Mouse (Mus musculus): Measurements from ENCODE around the gene Vmn1r192. TPM values are rescaled to one million over a fixed set of nuclear protein-coding genes. Genes with fewer than 3 reads are reported as not detected.
"Not testable (repeated sequence)": the region's sequence is repeated elsewhere in the genome, so short reads cannot be mapped to it uniquely, and the experiment has no call there.

Gene Vmn1r192
- not detected in 2 replicates for polyA plus RNA-seq (2015; fragmentation: Nextera tagmentation; extraction: Ambion mirVana)

GRCm38 (mm10) chr13:22191041-22191440, at the start of gene Vmn1r192:
Gene Vmn1r192, minus strand, starts transcription at chr13:22191141.
- no peak within 1 kb of the TSS for H3K9ac ChIP-seq
- ATAC-seq (ENCODE audit: insufficient number of reproducible peaks, low FRiP score, low TSS enrichment, low read depth), result no peak
- no peak within 1 kb of the TSS for H3K4me3 ChIP-seq
- no peaks in the 10 kb centered on the region for H3K27me3 ChIP-seq
- no peaks in the 10 kb centered on the region for H3K36me3 ChIP-seq
- H3K4me2 ChIP-seq, result no peak within 1 kb of the TSS
- H3K9me3 ChIP-seq, result no peaks in the 10 kb centered on the region
- H3K4me1 ChIP-seq, result no peaks in the 10 kb centered on the region
- no peak within 1 kb of the TSS for H3K27ac ChIP-seq

DNA sequence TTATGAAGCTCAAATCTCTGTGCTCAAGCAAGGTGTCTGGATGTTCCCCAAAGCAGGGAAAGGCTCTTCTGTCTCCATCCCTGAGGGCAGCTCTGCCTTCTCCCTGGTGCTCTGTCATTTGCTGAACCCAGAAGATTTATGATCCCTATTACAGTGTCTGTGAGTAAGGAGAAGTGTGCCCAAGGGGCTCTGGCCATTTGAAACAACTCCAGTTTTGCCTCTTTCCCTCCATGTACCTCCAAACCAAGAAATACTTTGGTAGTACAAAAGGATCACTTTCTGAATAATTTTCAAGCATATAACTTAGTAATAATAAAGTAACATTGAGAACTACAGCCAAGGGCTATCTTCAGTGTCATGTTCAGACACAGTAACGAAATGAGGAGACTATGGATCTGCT, 32.1 kb upstream of the Vmn1r192 start, which contains the start of gene Vmn1r193:
Gene Vmn1r193, minus strand, starts transcription at position 101 of the 400 bp plus-strand sequence.
- H3K4me3 ChIP-seq; H3K4me1 ChIP-seq; H3K9ac ChIP-seq; H3K27ac ChIP-seq; ATAC-seq (ENCODE audit: insufficient number of reproducible peaks, low FRiP score, low TSS enrichment, low read depth); H3K36me3 ChIP-seq; H3K27me3 ChIP-seq; H3K9me3 ChIP-seq; H3K4me2 ChIP-seq: not testable (repeated sequence)
- WGBS, result 53% methylated on average over 1 of the region's 1 CpGs

DNA sequence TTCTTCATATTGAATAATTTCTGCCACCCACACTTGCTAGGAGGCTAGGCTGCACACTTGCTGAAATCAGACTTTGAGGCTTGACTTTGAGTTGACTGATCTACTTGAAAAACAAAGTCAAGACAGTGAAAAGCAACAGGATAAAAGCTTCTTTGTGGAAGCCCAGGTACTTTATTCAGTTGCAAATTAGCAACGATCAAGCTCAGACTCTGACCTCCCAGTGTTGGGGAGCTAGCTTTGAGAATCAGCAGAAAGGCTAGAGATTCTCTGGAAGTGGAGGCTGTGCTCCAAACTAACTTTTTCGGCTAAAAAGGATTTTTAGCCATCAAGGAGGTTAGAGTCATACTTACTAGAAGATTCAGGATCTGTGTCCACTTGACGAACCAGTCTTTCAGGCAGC, 1.8 kb upstream of the Vmn1r192 start:
- H3K9ac ChIP-seq; H3K4me3 ChIP-seq; H3K27ac ChIP-seq; H3K4me1 ChIP-seq; H3K27me3 ChIP-seq; H3K4me2 ChIP-seq; H3K36me3 ChIP-seq; ATAC-seq (ENCODE audit: insufficient number of reproducible peaks, low FRiP score, low TSS enrichment, low read depth); H3K9me3 ChIP-seq: not testable (repeated sequence)
- WGBS, result 80% methylated on average over 3 of the region's 3 CpGs

GRCm38 (mm10) chr13:22190385-22190784, 556 bp downstream of the Vmn1r192 start:
- no peaks in the 10 kb centered on the region for H3K9me3 ChIP-seq
- no peaks in the 10 kb centered on the region for H3K4me1 ChIP-seq
- no peaks in the 10 kb centered on the region for H3K27me3 ChIP-seq
- H3K9ac ChIP-seq, result no peak overlapping the region
- H3K4me2 ChIP-seq, result no peak overlapping the region
- no peak overlapping the region for H3K4me3 ChIP-seq
- WGBS, result 68% methylated on average over 2 of the region's 2 CpGs
- no peaks in the 10 kb centered on the region for H3K36me3 ChIP-seq
- no peak for ATAC-seq (ENCODE audit: insufficient number of reproducible peaks, low FRiP score, low TSS enrichment, low read depth)
- H3K27ac ChIP-seq, result no peak overlapping the region

GRCm38 (mm10) chr13:22189313-22189712, 1.6 kb downstream of the Vmn1r192 start:
- WGBS, result 88% methylated on average over 2 of the region's 2 CpGs
- Histone ChIP-seq H3K36me3 (no peaks in the 10 kb centered on the region), H3K4me3 (no peak overlapping the region), H3K27me3 (no peaks in the 10 kb centered on the region), H3K9ac (no peak overlapping the region), H3K27ac (no peak overlapping the region), H3K4me1 (no peaks in the 10 kb centered on the region), H3K4me2 (no peak overlapping the region), H3K9me3 (no peaks in the 10 kb centered on the region)
- no peak for ATAC-seq (ENCODE audit: insufficient number of reproducible peaks, low FRiP score, low TSS enrichment, low read depth)

DNA sequence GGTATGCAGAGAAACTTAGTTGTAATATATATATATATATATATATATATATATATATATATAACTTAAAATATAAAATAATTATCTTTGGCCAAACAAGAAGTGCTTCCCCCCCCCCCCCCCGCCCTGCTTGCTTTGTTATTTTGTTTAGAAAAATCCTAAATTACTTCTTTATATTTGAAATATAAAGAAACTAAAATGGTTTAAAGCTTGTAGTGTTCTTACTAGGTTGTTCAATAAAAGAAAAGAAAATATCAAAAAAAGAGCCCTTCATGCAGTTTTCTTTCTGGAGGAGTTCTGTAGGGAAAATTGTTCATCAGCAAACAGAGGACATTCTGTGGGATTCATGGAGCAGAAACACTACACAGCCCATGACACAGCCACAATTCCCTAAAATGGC, 7.1 kb downstream of the Vmn1r192 start, which contains the start of gene Vmn1r191:
Gene Vmn1r191, minus strand, starts transcription at position 101 of the 400 bp plus-strand sequence.
- no peaks in the 10 kb centered on the region for H3K4me1 ChIP-seq
- ATAC-seq (ENCODE audit: insufficient number of reproducible peaks, low FRiP score, low TSS enrichment, low read depth), result no peak
- H3K36me3 ChIP-seq, result no peaks in the 10 kb centered on the region
- H3K4me3 ChIP-seq, result no peak within 1 kb of the TSS
- H3K27ac ChIP-seq, result no peak within 1 kb of the TSS
- no peak within 1 kb of the TSS for H3K4me2 ChIP-seq
- no peak within 1 kb of the TSS for H3K9ac ChIP-seq
- no peaks in the 10 kb centered on the region for H3K9me3 ChIP-seq
- no CpG with 5 or more reads among the region's 1 CpGs for WGBS
- no peaks in the 10 kb centered on the region for H3K27me3 ChIP-seq

GRCm38 (mm10) chr13:22168416-22168815, 22.5 kb downstream of the Vmn1r192 start:
- H3K27ac ChIP-seq, result no peak overlapping the region
- no peak overlapping the region for H3K9ac ChIP-seq
- H3K27me3 ChIP-seq, result no peaks in the 10 kb centered on the region
- no peak overlapping the region for H3K4me3 ChIP-seq
- H3K36me3 ChIP-seq, result no peaks in the 10 kb centered on the region
- H3K9me3 ChIP-seq, result peaks cover 6% of the 10 kb centered on the region
- H3K4me2 ChIP-seq, result no peak overlapping the region
- ATAC-seq (ENCODE audit: insufficient number of reproducible peaks, low FRiP score, low TSS enrichment, low read depth), result no peak
- H3K4me1 ChIP-seq, result no peaks in the 10 kb centered on the region
- WGBS, result 90% methylated on average over 15 of the region's 15 CpGs

DNA sequence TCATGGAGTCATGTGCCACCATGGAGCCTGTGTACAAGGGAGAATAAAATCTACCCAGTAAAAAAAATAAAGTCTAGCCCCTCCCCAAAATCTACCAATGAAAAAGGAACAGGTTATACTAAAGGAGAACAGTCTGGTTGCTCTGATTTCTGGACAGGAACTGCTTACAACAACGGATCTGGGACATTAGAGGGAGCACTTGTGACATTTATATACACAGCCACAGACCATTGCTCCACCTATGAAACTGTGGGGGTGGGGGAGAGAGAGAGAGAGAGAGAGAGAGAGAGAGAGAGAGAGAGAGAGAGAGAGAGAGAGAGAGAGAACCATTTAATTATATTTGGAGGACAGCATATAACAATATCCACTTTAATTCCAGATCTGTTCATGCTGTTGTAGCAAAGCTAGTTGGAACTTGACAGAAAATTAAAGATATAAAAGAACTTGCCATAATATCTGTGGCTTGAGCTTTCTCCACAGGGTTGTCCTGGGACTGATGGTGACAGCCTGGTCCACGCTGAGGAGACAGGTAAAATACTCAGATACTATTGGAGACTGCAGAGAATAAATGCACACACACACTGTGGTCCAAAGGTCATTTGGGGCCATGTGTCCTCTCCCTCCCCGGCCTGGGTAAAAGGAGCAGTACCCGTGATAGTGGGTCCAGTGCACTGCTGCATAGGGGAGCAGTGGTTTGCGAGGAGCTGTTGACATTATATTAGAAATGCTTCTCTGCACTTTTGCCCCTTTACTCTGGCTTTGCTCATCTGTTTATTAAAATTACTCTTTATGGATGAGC, 54.2 kb downstream of the Vmn1r192 start:
- not testable (repeated sequence) for H3K27me3 ChIP-seq; H3K9me3 ChIP-seq; H3K27ac ChIP-seq; H3K4me2 ChIP-seq; H3K4me3 ChIP-seq; ATAC-seq (ENCODE audit: insufficient number of reproducible peaks, low FRiP score, low TSS enrichment, low read depth); H3K9ac ChIP-seq; H3K36me3 ChIP-seq; H3K4me1 ChIP-seq
- WGBS, result 72% methylated on average over 5 of the region's 5 CpGs

Small RNA genes lying within 50 kb of the gene (microRNA-seq; reads per million reads assigned to microRNA genes)
- gene Gm23282 (not detected), gene Gm25084 (not detected)

Other genes with a start within 250 kb of the Vmn1r192 start
- 7.8 and 8.8 TPM in 2 replicates for gene Zfp184, start 246.0 kb downstream of the Vmn1r192 start, polyA plus RNA-seq (2015; fragmentation: Nextera tagmentation; extraction: Ambion mirVana)
- gene Pom121l2, start 209.9 kb downstream of the Vmn1r192 start, polyA plus RNA-seq (2015; fragmentation: Nextera tagmentation; extraction: Ambion mirVana), result 0.15 and 0.20 TPM in 2 replicates
- gene Prss16, start 181.4 kb downstream of the Vmn1r192 start, polyA plus RNA-seq (2015; fragmentation: Nextera tagmentation; extraction: Ambion mirVana), result 1.2 and 1.3 TPM in 2 replicates
- 4.7 and 7.2 TPM in 2 replicates for gene Hist1h2ah, start 155.6 kb downstream of the Vmn1r192 start, polyA plus RNA-seq (2015; fragmentation: Nextera tagmentation; extraction: Ambion mirVana)
- gene Hist1h2bk, start 155.3 kb downstream of the Vmn1r192 start, polyA plus RNA-seq (2015; fragmentation: Nextera tagmentation; extraction: Ambion mirVana), result 4.2 and 6.2 TPM in 2 replicates
- gene Hist1h4i, start 149.8 kb downstream of the Vmn1r192 start, polyA plus RNA-seq (2015; fragmentation: Nextera tagmentation; extraction: Ambion mirVana), result 15.8 and 18.4 TPM in 2 replicates
- 32.9 and 36.9 TPM in 2 replicates for gene Hist1h2ag, start 148.2 kb downstream of the Vmn1r192 start, polyA plus RNA-seq (2015; fragmentation: Nextera tagmentation; extraction: Ambion mirVana)
- 6.8 and 8.1 TPM in 2 replicates for gene Hist1h2bj, start 147.9 kb downstream of the Vmn1r192 start, polyA plus RNA-seq (2015; fragmentation: Nextera tagmentation; extraction: Ambion mirVana)
- gene Vmn1r188, start 106.7 kb downstream of the Vmn1r192 start, polyA plus RNA-seq (2015; fragmentation: Nextera tagmentation; extraction: Ambion mirVana), result not detected in 2 replicates
- gene Vmn1r189, start 85.3 kb downstream of the Vmn1r192 start, polyA plus RNA-seq (2015; fragmentation: Nextera tagmentation; extraction: Ambion mirVana), result not detected in 2 replicates
- gene Vmn1r191, start 7.2 kb downstream of the Vmn1r192 start, polyA plus RNA-seq (2015; fragmentation: Nextera tagmentation; extraction: Ambion mirVana), result not detected in 2 replicates
- gene Vmn1r193, start 32.0 kb upstream of the Vmn1r192 start, polyA plus RNA-seq (2015; fragmentation: Nextera tagmentation; extraction: Ambion mirVana), result not detected in 2 replicates
- gene Vmn1r194, start 53.1 kb upstream of the Vmn1r192 start, polyA plus RNA-seq (2015; fragmentation: Nextera tagmentation; extraction: Ambion mirVana), result not detected in 2 replicates
- gene Vmn1r195, start 79.4 kb upstream of the Vmn1r192 start, polyA plus RNA-seq (2015; fragmentation: Nextera tagmentation; extraction: Ambion mirVana), result not detected in 2 replicates
- gene Vmn1r196, start 98.8 kb upstream of the Vmn1r192 start, polyA plus RNA-seq (2015; fragmentation: Nextera tagmentation; extraction: Ambion mirVana), result not detected in 2 replicates
- gene Vmn1r197, start 133.4 kb upstream of the Vmn1r192 start, polyA plus RNA-seq (2015; fragmentation: Nextera tagmentation; extraction: Ambion mirVana), result not detected in 2 replicates
- gene Vmn1r198, start 159.2 kb upstream of the Vmn1r192 start, polyA plus RNA-seq (2015; fragmentation: Nextera tagmentation; extraction: Ambion mirVana), result not detected in 2 replicates
- not detected in 2 replicates for gene Vmn1r199, start 188.7 kb upstream of the Vmn1r192 start, polyA plus RNA-seq (2015; fragmentation: Nextera tagmentation; extraction: Ambion mirVana)
- gene Vmn1r200, start 199.2 kb upstream of the Vmn1r192 start, polyA plus RNA-seq (2015; fragmentation: Nextera tagmentation; extraction: Ambion mirVana), result not detected in 2 replicates